Mouse (Mus musculus) midbrain, embryonic 11.5 days (tissue): Measurements from ENCODE around the gene Pex16. TPM values are rescaled to one million over a fixed set of nuclear protein-coding genes. Genes with fewer than 3 reads are reported as not detected.

Experiments
- ATAC-seq: fragments of 200-750 bp; cut with Nextera tagmentation; 2 replicates; pipeline ENCODE4 v1.8.0; 2017; ENCODE audit warnings: moderate TSS enrichment, moderate library complexity; ENCODE audit not compliant: low FRiP score
- DNase-seq: peaks from one replicate; pipeline ENCODE4 v3.0.0; 2015; ENCODE audit warnings: low spot score; ENCODE audit errors: missing footprints
- H3K27ac ChIP-seq: fragments of 300-500 bp; sonication (generic); 2 replicates; pipeline ENCODE4 v1.5.1; 2014; ENCODE audit warnings: low read depth, low read length
- H3K27me3 ChIP-seq: fragments of 300-500 bp; sonication (generic); 2 replicates; pipeline ENCODE4 v1.6.1; 2014; ENCODE audit warnings: mild to moderate bottlenecking, low read length, moderate library complexity, mixed read lengths; ENCODE audit not compliant: control insufficient read depth, insufficient read depth
- H3K36me3 ChIP-seq: fragments of 300-500 bp; sonication (generic); 2 replicates; pipeline ENCODE4 v1.6.1; 2014; ENCODE audit warnings: mild to moderate bottlenecking, low read length, moderate library complexity, mixed read lengths; ENCODE audit not compliant: control insufficient read depth, insufficient read depth
- H3K4me1 ChIP-seq: fragments of 300-500 bp; sonication (generic); 2 replicates; pipeline ENCODE4 v1.6.1; 2014; ENCODE audit warnings: low read length; ENCODE audit not compliant: control insufficient read depth, insufficient read depth
- H3K4me2 ChIP-seq: fragments of 300-500 bp; sonication (generic); 2 replicates; pipeline ENCODE4 v1.6.1; 2014; ENCODE audit warnings: mild to moderate bottlenecking, moderate library complexity
- H3K4me3 ChIP-seq: fragments of 300-500 bp; sonication (generic); 2 replicates; pipeline ENCODE4 v1.5.1; 2014; ENCODE audit warnings: low read depth, low read length
- H3K9ac ChIP-seq: fragments of 300-500 bp; sonication (generic); 2 replicates; pipeline ENCODE4 v1.6.1; 2014; ENCODE audit warnings: low read length
- H3K9me3 ChIP-seq: fragments of 300-500 bp; sonication (generic); 2 replicates; pipeline ENCODE4 v1.6.1; 2016; ENCODE audit warnings: low read length; ENCODE audit not compliant: control insufficient read depth
- WGBS: fragments of 180-500 bp; shearing (Covaris S2); extraction: QIAGEN DNeasy Blood & Tissue Kit; methylation state at CpG from one replicate; pipeline ENCODE4 v1.1.7; 2014; 5-methylcytosine and 5-hydroxymethylcytosine counted together
- polyA plus RNA-seq: library from polyadenylated mRNA; unstranded; fragments of >200 nt; fragmentation: Nextera tagmentation; extraction: Ambion mirVana; gene quantifications from 2 replicates; pipeline ENCODE4 v1.2.1, GENCODE M21; 2014

Pex16 gene
- polyA plus RNA-seq, 1 experiment from 2014 or later = 20.0 TPM

DNA sequence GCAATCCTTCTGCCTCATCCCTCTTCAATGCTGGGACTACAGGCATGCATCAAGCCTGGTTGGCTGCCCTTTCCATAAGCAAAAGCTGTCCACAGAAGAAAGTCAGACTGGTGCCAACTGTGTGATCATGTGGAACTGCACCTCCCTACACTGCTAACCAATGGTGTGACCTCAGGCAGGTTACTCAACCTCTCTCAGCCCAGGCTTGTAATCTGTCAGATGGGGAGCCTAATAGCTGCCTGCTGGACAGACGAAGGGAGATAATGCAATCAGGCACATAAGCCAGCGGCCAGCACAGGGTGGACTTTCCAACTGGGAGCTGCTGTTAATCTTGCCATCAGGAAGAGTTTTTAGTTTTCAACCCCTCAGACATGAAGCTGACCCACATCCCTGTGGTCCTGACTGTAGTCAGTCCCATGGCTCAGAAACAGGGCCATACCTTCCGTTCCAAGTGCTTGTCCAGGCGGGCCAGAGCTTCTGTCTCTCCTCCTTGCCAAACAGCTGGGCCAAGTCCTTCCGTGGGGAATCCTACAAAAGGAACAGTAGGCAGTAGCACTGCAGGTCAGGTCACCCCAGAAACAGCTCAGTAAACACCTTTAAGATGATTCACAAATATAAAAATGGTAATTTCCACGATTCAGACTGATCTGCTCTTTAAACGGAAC, 47.4 kb downstream of the Pex16 start:
- no peaks in the 10 kb centered on the region for H3K27me3 ChIP-seq
- no peak overlapping the region for H3K4me3 ChIP-seq
- H3K9ac ChIP-seq = no peak overlapping the region
- H3K4me1 ChIP-seq = peaks cover 30% of the 10 kb centered on the region
- ATAC-seq (no peak), DNase-seq (no peak)
- no peaks in the 10 kb centered on the region for H3K9me3 ChIP-seq
- no peak overlapping the region for H3K4me2 ChIP-seq
- H3K36me3 ChIP-seq = peaks cover 7% of the 10 kb centered on the region; the same call in 1 of the 2 replicates
- 93% methylated on average over 7 of the region's 7 CpGs for WGBS
- H3K27ac ChIP-seq = no peak overlapping the region

DNA sequence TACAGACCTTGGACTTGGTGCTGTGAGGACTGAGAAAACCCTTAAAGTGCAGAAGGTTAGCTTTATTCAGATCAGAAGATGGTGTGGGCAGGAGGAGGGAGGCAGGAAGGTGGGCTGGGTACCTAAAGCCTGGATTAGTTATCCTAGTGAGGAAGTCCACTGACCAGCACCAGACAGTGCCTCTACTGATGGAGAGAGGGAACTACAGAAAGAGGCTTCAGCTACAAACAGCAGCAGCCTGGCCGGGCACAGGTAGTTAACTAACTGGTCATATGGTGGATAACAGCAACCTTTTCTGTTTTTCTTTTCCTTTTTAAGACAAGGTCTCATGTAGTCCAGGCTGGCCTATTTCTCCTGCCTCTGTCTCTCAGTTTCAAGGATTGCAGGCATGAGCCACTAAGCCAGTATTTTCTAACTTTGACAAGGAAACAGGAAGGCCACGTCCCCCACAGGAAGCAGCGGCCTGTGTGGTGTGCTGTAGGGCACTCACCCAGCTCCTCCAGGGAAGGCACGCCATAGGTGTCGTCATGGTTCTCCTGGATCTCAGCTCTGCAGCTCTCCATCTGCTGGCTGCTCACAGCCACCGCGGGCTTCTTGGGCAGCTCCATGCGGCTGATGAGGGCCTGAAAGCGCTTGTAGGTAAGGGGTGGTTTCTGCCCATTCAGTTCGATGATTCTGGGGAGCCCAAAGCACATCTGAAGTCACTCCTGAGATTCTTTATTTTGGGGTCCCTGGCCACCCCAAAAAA, 48.1 kb downstream of the Pex16 start:
- DNase-seq (no peak), ATAC-seq (no peak)
- peaks cover 4% of the 10 kb centered on the region; the same call in 1 of the 2 replicates for H3K36me3 ChIP-seq

DNA sequence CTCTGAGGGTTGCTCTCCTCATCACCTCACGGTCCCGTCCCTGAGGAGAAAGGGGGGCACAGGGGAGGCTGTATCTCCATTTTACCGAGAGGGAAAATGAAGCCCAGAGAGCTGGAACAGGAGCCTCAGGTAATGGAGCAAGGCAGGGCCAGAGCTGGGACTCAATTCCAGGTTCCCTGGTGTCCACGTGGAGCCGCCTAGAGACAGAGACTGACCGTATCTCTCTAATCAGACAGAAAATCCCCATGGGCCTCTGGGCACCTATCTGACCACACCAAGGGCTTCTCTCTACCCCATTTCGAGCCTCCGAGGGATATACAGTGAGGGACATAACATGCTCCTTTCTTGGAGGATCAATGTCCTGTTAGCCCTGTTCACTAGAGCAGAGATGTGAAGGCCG, 48.7 kb downstream of the Pex16 start:
- no peaks in the 10 kb centered on the region for H3K9me3 ChIP-seq
- no peak overlapping the region; the same call in 1 of the 2 replicates for H3K27ac ChIP-seq
- H3K27me3 ChIP-seq = no peaks in the 10 kb centered on the region
- peaks cover 34% of the 10 kb centered on the region for H3K4me1 ChIP-seq
- H3K36me3 ChIP-seq = peaks cover 4% of the 10 kb centered on the region; the same call in 1 of the 2 replicates
- 91% methylated on average over 9 of the region's 9 CpGs for WGBS
- no peak overlapping the region for H3K4me3 ChIP-seq
- H3K9ac ChIP-seq = no peak overlapping the region
- DNase-seq = no peak
- ATAC-seq = no peak
- H3K4me2 ChIP-seq = no peak overlapping the region

More for the DNA sequence above, 48.1 kb downstream of the Pex16 start:
- Histone ChIP-seq H3K9me3 (no peaks in the 10 kb centered on the region), H3K4me2 (no peak overlapping the region), H3K9ac (no peak overlapping the region), H3K4me1 (peaks cover 30% of the 10 kb centered on the region), H3K27me3 (no peaks in the 10 kb centered on the region), H3K27ac (no peak overlapping the region), H3K4me3 (no peak overlapping the region)
- 86% methylated on average over 10 of the region's 10 CpGs for WGBS

DNA sequence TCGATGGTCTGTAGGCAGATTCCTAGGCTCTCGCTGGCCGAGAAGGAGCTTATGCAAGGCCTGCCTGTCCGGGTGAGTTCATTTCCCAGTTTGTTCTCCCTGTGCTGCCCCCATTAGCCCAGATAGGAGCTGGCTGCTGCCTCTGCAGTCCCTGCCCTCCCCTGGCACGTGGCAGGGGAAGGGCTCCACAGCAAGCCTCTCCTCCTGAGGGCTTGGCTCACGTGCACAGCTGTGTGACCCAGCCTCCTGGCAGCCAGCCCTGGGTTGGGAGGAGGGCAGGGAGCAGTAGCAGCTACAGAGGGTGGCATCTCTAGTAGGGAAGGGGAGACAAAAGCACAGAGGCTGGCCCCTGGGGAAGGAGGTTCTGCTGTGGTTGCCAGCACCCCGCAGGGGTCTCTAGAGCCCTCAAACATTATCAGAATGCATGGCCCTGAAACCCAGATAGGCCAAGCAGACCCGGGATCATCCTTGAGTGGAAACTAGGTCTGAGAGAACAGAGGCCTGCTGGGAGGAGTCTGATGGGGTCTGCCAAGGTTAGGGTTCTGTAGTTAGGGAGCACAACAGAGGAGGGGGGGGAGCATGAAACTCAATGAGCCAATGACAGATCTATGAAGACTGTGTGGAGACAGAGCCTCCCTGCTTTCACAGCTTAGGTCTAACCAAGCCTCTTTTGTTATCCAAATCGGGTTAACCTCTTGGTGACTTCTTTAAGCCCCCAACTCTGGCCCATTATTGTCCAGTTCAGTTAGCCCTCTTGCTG, 49.4 kb downstream of the Pex16 start:
- Histone ChIP-seq H3K4me2 (peak overlapping the region; percentile 29), H3K27me3 (no peaks in the 10 kb centered on the region), H3K9ac (peak overlapping the region; percentile 43; the same call in 1 of the 2 replicates), H3K4me1 (peaks cover 36% of the 10 kb centered on the region), H3K36me3 (peaks cover 4% of the 10 kb centered on the region; the same call in 1 of the 2 replicates), H3K4me3 (no peak overlapping the region), H3K27ac (peak overlapping the region; percentile 91), H3K9me3 (no peaks in the 10 kb centered on the region)
- 60% methylated on average over 9 of the region's 9 CpGs for WGBS
- ATAC-seq = peak; percentile 41
- peak; percentile 90 for DNase-seq

DNA sequence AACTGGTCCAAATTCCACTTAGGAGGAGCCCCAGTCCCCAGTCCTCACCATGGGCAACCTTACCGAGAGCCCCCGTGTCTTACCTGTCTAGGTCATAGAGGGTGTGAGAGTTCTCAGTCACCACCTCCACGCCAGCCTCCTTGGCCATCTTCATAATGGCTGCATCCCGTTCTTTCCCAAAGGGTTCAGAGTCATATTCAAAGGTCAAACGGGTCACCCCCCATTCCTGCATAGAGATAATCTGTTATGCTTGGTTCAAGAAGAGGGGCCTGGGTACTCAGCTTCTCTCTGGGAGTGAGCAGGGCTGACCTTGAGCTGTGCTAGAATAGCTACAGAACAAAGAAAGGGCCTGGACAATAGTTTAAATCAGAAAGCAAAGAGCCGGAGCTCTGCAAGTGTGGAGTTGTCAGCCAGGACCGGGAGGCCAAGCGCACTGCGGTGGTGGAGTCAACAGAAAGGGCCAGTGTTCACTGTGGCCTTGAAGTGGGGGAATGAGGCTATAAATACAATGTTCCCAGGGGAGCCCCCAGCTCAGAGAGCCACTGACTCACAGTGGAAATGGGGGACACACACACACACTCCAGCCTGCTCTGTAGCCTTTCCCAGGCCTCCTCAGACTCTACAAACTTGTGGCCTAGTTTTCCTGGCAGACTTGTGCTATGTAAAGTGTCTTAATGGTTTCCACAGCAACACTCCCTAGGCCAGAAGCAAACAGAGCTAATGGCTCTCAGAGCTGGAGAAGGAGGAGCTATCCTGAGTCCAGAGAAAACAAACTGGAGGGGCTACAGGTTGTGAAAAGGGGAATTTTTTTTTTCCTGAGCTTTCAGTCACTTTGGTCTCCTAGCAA, 50.2 kb downstream of the Pex16 start:
- H3K9me3 ChIP-seq = no peaks in the 10 kb centered on the region
- H3K9ac ChIP-seq = peak overlapping the region; percentile 43; the same call in 1 of the 2 replicates
- H3K27me3 ChIP-seq = no peaks in the 10 kb centered on the region
- ATAC-seq (peak; percentile 78), DNase-seq (peak; percentile 95)
- H3K27ac ChIP-seq = peak overlapping the region; percentile 91
- no peak overlapping the region for H3K4me3 ChIP-seq
- WGBS = 40% methylated on average over 9 of the region's 9 CpGs
- peak overlapping the region; percentile 29 for H3K4me2 ChIP-seq
- no peaks in the 10 kb centered on the region; the same call in 1 of the 2 replicates for H3K36me3 ChIP-seq
- peaks cover 39% of the 10 kb centered on the region for H3K4me1 ChIP-seq

DNA sequence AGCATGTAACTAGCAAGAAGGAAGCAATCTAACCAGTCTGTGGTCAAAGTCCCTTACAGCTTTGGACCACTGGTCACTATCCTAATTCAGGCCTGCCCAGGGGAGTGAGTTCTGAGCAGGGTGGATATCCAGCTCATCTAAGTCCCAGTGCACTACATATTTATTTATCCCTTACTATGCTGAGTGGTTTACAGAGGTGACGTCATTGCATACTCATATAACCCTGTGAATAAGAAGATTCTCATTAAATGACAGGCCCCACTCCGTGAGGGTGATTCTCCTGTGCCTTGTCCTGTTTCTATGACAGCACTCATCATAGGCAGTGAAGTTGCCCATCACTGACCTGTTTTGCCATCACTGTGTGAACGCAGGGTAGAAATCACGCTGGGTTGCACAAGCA, 50.9 kb downstream of the Pex16 start:
- Histone ChIP-seq H3K4me1 (peaks cover 41% of the 10 kb centered on the region), H3K27ac (peak overlapping the region; percentile 91), H3K9ac (no peak overlapping the region), H3K9me3 (no peaks in the 10 kb centered on the region), H3K36me3 (no peaks in the 10 kb centered on the region; the same call in 1 of the 2 replicates), H3K4me3 (no peak overlapping the region), H3K27me3 (no peaks in the 10 kb centered on the region), H3K4me2 (no peak overlapping the region; the same call in 1 of the 2 replicates)
- ATAC-seq (no peak), DNase-seq (peak; percentile 91)
- WGBS = 67% methylated on average over 4 of the region's 4 CpGs

DNA sequence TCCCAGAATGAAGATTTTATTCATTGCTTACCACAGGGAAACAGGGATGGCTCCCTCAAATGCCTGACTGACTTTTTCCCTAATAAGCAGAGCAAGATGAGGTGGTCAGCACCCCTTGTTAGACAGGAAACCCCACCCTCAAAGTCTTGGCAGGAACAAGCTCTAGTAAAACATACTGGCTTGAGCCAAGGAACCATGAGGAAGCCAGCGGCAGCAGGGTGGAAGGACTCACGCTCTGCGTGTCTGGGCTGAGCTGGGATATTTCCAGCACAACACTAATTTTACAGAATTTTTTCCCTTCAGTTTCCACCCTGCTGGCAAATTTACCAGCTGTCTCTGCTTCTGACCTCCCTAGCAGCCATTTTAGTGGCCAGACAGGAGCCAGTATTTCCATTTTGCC, 52.0 kb downstream of the Pex16 start:
- Histone ChIP-seq H3K4me1 (peaks cover 51% of the 10 kb centered on the region), H3K4me3 (no peak overlapping the region), H3K9me3 (no peaks in the 10 kb centered on the region), H3K27ac (no peak overlapping the region), H3K9ac (peak overlapping the region; percentile 9; the same call in 1 of the 2 replicates), H3K36me3 (no peaks in the 10 kb centered on the region; the same call in 1 of the 2 replicates), H3K4me2 (no peak overlapping the region), H3K27me3 (no peaks in the 10 kb centered on the region)
- DNase-seq (no peak), ATAC-seq (no peak)
- 91% methylated on average over 3 of the region's 3 CpGs for WGBS

DNA sequence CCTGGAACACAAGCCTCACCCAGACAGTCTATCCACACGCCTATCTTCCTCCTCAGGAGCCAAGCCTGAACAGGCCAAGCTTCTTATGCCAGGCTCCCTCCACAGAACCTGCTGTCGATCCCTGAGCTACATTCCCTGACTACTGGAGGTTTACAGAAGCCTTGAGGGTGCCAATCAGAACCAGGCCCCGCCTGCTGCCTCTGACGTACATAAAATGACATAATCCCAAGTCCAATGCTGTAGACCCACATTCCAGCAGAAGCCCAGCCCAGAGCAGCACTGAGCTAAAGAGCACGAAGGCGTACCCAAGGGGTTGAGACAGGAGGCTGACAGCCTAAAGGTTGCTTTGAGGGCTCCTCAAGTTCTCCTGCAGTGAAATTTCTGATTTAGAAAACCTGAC, 53.4 kb downstream of the Pex16 start:
- H3K4me3 ChIP-seq = no peak overlapping the region
- no peak overlapping the region for H3K4me2 ChIP-seq
- H3K27me3 ChIP-seq = no peaks in the 10 kb centered on the region
- no peaks in the 10 kb centered on the region for H3K36me3 ChIP-seq
- H3K9ac ChIP-seq = no peak overlapping the region
- ATAC-seq = no peak
- DNase-seq = no peak
- H3K9me3 ChIP-seq = no peaks in the 10 kb centered on the region
- no peak overlapping the region for H3K27ac ChIP-seq
- peaks cover 66% of the 10 kb centered on the region for H3K4me1 ChIP-seq
- WGBS = 67% methylated on average over 6 of the region's 6 CpGs
